Mouse (Mus musculus): Measurements from ENCODE around the gene Cpn1. TPM values are rescaled to one million over a fixed set of nuclear protein-coding genes. Genes with fewer than 3 reads are reported as not detected.
"Not testable (repeated sequence)": the region's sequence is repeated elsewhere in the genome, so short reads cannot be mapped to it uniquely, and the experiment has no call there.

The Cpn1 gene
- polyA plus RNA-seq, 1 experiment from 2014 or later, result 80.6 TPM

- Histone ChIP-seq H3K9ac (replicated peaks; ENCODE audit: low read length) (no peak overlapping the region), H3K27me3 (ENCODE audit: insufficient read depth, low read length) (no peaks in the 10 kb centered on the region), H3K36me3 (ENCODE audit: insufficient read depth, low read length) (no peaks in the 10 kb centered on the region), H3K4me3 (ENCODE audit: low read length) (no peak overlapping the region), H3K4me2 (replicated peaks; ENCODE audit: low read depth, low read length) (no peak overlapping the region), H3K4me1 (ENCODE audit: insufficient read depth, low read length) (peaks cover 7% of the 10 kb centered on the region; the same call in 1 of the 2 replicates), H3K27ac (ENCODE audit: low read length) (no peak overlapping the region), H3K9me3 (ENCODE audit: low read length) (no peaks in the 10 kb centered on the region)
- 75% methylated on average over 4 of the region's 4 CpGs for WGBS
- ATAC-seq (ENCODE audit: low FRiP score, low TSS enrichment), result no peak
Observed at GRCm38 (mm10) chr19:43954864-43955263, 31.5 kb downstream of the Cpn1 start.

- H3K4me2 ChIP-seq (replicated peaks; ENCODE audit: low read depth, low read length); H3K27ac ChIP-seq (ENCODE audit: low read length); ATAC-seq (ENCODE audit: low FRiP score, low TSS enrichment); H3K4me3 ChIP-seq (ENCODE audit: low read length); H3K9me3 ChIP-seq (ENCODE audit: low read length); H3K36me3 ChIP-seq (ENCODE audit: insufficient read depth, low read length); H3K27me3 ChIP-seq (ENCODE audit: insufficient read depth, low read length); H3K9ac ChIP-seq (replicated peaks; ENCODE audit: low read length): not testable (repeated sequence)
- H3K4me1 ChIP-seq (ENCODE audit: insufficient read depth, low read length), result peaks cover 14% of the 10 kb centered on the region; the same call in 1 of the 2 replicates
- 90% methylated on average over 6 of the region's 8 CpGs for WGBS
Observed at GRCm38 (mm10) chr19:43952936-43953335, 33.4 kb downstream of the Cpn1 start.

- WGBS, result 5% methylated on average over 9 of the region's 12 CpGs
- Histone ChIP-seq H3K4me2 (replicated peaks; ENCODE audit: low read depth, low read length) (peak overlapping the region; percentile 39; the same call in 1 of the 2 replicates), H3K27ac (ENCODE audit: low read length) (peak overlapping the region; percentile 25; the same call in 1 of the 2 replicates), H3K36me3 (ENCODE audit: insufficient read depth, low read length) (no peaks in the 10 kb centered on the region), H3K27me3 (ENCODE audit: insufficient read depth, low read length) (no peaks in the 10 kb centered on the region), H3K4me3 (ENCODE audit: low read length) (no peak overlapping the region; the same call in 1 of the 2 replicates), H3K4me1 (ENCODE audit: insufficient read depth, low read length) (peaks cover 9% of the 10 kb centered on the region; the same call in 1 of the 2 replicates), H3K9ac (replicated peaks; ENCODE audit: low read length) (no peak overlapping the region), H3K9me3 (ENCODE audit: low read length) (no peaks in the 10 kb centered on the region)
- ATAC-seq (ENCODE audit: low FRiP score, low TSS enrichment), result peak; percentile 74
Observed at GRCm38 (mm10) chr19:43949111-43949810, 37.1 kb downstream of the Cpn1 start.

GRCm38 (mm10) chr19:43944566-43944965, 41.8 kb downstream of the Cpn1 start:
- Histone ChIP-seq H3K9ac (replicated peaks; ENCODE audit: low read length) (no peak overlapping the region), H3K4me1 (ENCODE audit: insufficient read depth, low read length) (peaks cover 17% of the 10 kb centered on the region; the same call in 1 of the 2 replicates), H3K9me3 (ENCODE audit: low read length) (no peaks in the 10 kb centered on the region), H3K27me3 (ENCODE audit: insufficient read depth, low read length) (no peaks in the 10 kb centered on the region), H3K4me2 (replicated peaks; ENCODE audit: low read depth, low read length) (no peak overlapping the region), H3K27ac (ENCODE audit: low read length) (no peak overlapping the region), H3K36me3 (ENCODE audit: insufficient read depth, low read length) (no peaks in the 10 kb centered on the region), H3K4me3 (ENCODE audit: low read length) (no peak overlapping the region)
- 86% methylated on average over 8 of the region's 8 CpGs for WGBS
- ATAC-seq (ENCODE audit: low FRiP score, low TSS enrichment), result no peak

- H3K36me3 ChIP-seq (ENCODE audit: insufficient read depth, low read length), result no peaks in the 10 kb centered on the region
- no peak overlapping the region for H3K4me2 ChIP-seq (replicated peaks; ENCODE audit: low read depth, low read length)
- no peaks in the 10 kb centered on the region for H3K9me3 ChIP-seq (ENCODE audit: low read length)
- H3K27me3 ChIP-seq (ENCODE audit: insufficient read depth, low read length), result no peaks in the 10 kb centered on the region
- H3K4me1 ChIP-seq (ENCODE audit: insufficient read depth, low read length), result peaks cover 25% of the 10 kb centered on the region
- no peak overlapping the region for H3K27ac ChIP-seq (ENCODE audit: low read length)
- no peak overlapping the region for H3K9ac ChIP-seq (replicated peaks; ENCODE audit: low read length)
- no peak for ATAC-seq (ENCODE audit: low FRiP score, low TSS enrichment)
- 59% methylated on average over 16 of the region's 16 CpGs for WGBS
- H3K4me3 ChIP-seq (ENCODE audit: low read length), result no peak overlapping the region
Observed at GRCm38 (mm10) chr19:43943076-43943475, 43.3 kb downstream of the Cpn1 start.

- ATAC-seq (ENCODE audit: low FRiP score, low TSS enrichment), result peak; percentile 94
- Histone ChIP-seq H3K9me3 (ENCODE audit: low read length) (no peaks in the 10 kb centered on the region), H3K4me1 (ENCODE audit: insufficient read depth, low read length) (peaks cover 36% of the 10 kb centered on the region), H3K9ac (replicated peaks; ENCODE audit: low read length) (peak within 1 kb of the TSS; percentile 85), H3K36me3 (ENCODE audit: insufficient read depth, low read length) (no peaks in the 10 kb centered on the region), H3K27me3 (ENCODE audit: insufficient read depth, low read length) (no peaks in the 10 kb centered on the region), H3K4me3 (ENCODE audit: low read length) (peak within 1 kb of the TSS; percentile 79), H3K27ac (ENCODE audit: low read length) (peak within 1 kb of the TSS; percentile 61; the same call in 1 of the 2 replicates), H3K4me2 (replicated peaks; ENCODE audit: low read depth, low read length) (peak within 1 kb of the TSS; percentile 72)
- 5% methylated on average over 71 of the region's 94 CpGs for WGBS
Observed at GRCm38 (mm10) chr19:43939769-43940689, 46.3 kb downstream of the Cpn1 start, which contains the start of gene Dnmbp. Dnmbp (minus strand) TSS chr19:43940191.

GRCm38 (mm10) chr19:43939171-43939768, 47.1 kb downstream of the Cpn1 start:
- 15% methylated on average over 16 of the region's 16 CpGs for WGBS
- Histone ChIP-seq H3K9ac (replicated peaks; ENCODE audit: low read length) (peak overlapping the region; percentile 85), H3K27me3 (ENCODE audit: insufficient read depth, low read length) (no peaks in the 10 kb centered on the region), H3K4me3 (ENCODE audit: low read length) (peak overlapping the region; percentile 79), H3K4me1 (ENCODE audit: insufficient read depth, low read length) (peaks cover 36% of the 10 kb centered on the region), H3K27ac (ENCODE audit: low read length) (peak overlapping the region; percentile 4; the same call in 1 of the 2 replicates), H3K4me2 (replicated peaks; ENCODE audit: low read depth, low read length) (peak overlapping the region; percentile 72), H3K36me3 (ENCODE audit: insufficient read depth, low read length) (no peaks in the 10 kb centered on the region), H3K9me3 (ENCODE audit: low read length) (no peaks in the 10 kb centered on the region)
- no peak for ATAC-seq (ENCODE audit: low FRiP score, low TSS enrichment)

- H3K36me3 ChIP-seq (ENCODE audit: insufficient read depth, low read length), result no peaks in the 10 kb centered on the region
- no peak for ATAC-seq (ENCODE audit: low FRiP score, low TSS enrichment)
- peaks cover 36% of the 10 kb centered on the region for H3K4me1 ChIP-seq (ENCODE audit: insufficient read depth, low read length)
- H3K4me2 ChIP-seq (replicated peaks; ENCODE audit: low read depth, low read length), result peak overlapping the region; percentile 72
- no peak overlapping the region; the same call in 1 of the 2 replicates for H3K27ac ChIP-seq (ENCODE audit: low read length)
- H3K27me3 ChIP-seq (ENCODE audit: insufficient read depth, low read length), result no peaks in the 10 kb centered on the region
- 23% methylated on average over 11 of the region's 11 CpGs for WGBS
- no peaks in the 10 kb centered on the region for H3K9me3 ChIP-seq (ENCODE audit: low read length)
- H3K9ac ChIP-seq (replicated peaks; ENCODE audit: low read length), result peak overlapping the region; percentile 49
- no peak overlapping the region for H3K4me3 ChIP-seq (ENCODE audit: low read length)
Observed at GRCm38 (mm10) chr19:43938355-43938754, 48.0 kb downstream of the Cpn1 start.

- peak overlapping the region; percentile 7; the same call in 1 of the 2 replicates for H3K27ac ChIP-seq (ENCODE audit: low read length)
- no peaks in the 10 kb centered on the region for H3K27me3 ChIP-seq (ENCODE audit: insufficient read depth, low read length)
- no peak for ATAC-seq (ENCODE audit: low FRiP score, low TSS enrichment)
- 92% methylated on average over 6 of the region's 6 CpGs for WGBS
- H3K9ac ChIP-seq (replicated peaks; ENCODE audit: low read length), result no peak overlapping the region
- no peak overlapping the region for H3K4me2 ChIP-seq (replicated peaks; ENCODE audit: low read depth, low read length)
- peaks cover 15% of the 10 kb centered on the region for H3K4me1 ChIP-seq (ENCODE audit: insufficient read depth, low read length)
- H3K4me3 ChIP-seq (ENCODE audit: low read length), result no peak overlapping the region
- no peaks in the 10 kb centered on the region for H3K36me3 ChIP-seq (ENCODE audit: insufficient read depth, low read length)
- H3K9me3 ChIP-seq (ENCODE audit: low read length), result no peaks in the 10 kb centered on the region
Observed at GRCm38 (mm10) chr19:43930926-43931325, 55.4 kb downstream of the Cpn1 start.
